Mouse (Mus musculus) cerebellum, postnatal 14 days (tissue): ENCODE data around the gene Lce1c.

Source experiments
- DNase-seq, 2 experiments: peaks; one replicate each; pipeline ENCODE4 v3.0.0; 2021; ENCODE audit warnings: mixed read lengths in 2 of 2

Lce1c gene

GRCm38 (mm10) chr3:92678947-92679346 lies at the start of gene Lce1c:
Lce1c (plus strand) TSS chr3:92679247.
- DNase-seq: no peak

- peak; percentile 0 to 2 for DNase-seq
Observed at GRCm38 (mm10) chr3:92637745-92638652, 41.0 kb upstream of the Lce1c start.

GRCm38 (mm10) chr3:92638653-92638991 lies 40.4 kb upstream of the Lce1c start:
- no peak for DNase-seq

DNA sequence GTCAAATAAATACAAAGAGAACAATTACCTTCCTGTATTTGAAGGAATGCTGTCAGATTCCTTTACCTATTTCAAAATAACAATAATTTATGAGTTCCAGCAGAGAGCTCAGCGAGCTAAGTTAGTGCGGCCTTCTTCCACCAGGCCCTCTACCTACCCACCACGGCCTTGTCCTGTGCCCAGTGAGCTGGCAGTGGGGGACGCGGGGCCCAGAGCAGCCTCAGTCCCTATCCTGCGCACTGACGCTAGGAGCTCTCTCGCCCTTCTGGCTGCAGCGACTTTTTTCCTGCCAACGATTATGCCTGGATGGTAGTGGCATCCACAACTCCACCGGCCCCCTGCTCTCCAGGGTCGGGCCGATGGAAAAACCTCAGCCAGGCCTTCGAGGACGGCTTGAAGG lies 39.2 kb upstream of the Lce1c start:
- no peak for DNase-seq

- no peak for DNase-seq
Observed at GRCm38 (mm10) chr3:92648207-92648606, 30.8 kb upstream of the Lce1c start, which contains the start of gene Lce1a1. Lce1a1 (minus strand) TSS chr3:92648307.

- DNase-seq: no peak
Observed at GRCm38 (mm10) chr3:92656826-92657225, 22.2 kb upstream of the Lce1c start, which contains the start of gene Lce1b. Lce1b (minus strand) TSS chr3:92656926.

- no peak for DNase-seq
Observed at GRCm38 (mm10) chr3:92670215-92670614, 8.8 kb upstream of the Lce1c start, which contains the start of gene Lce1a2. Lce1a2 (minus strand) TSS chr3:92670315.

- no peak for DNase-seq
Observed at GRCm38 (mm10) chr3:92687110-92687509, 8.1 kb downstream of the Lce1c start, which contains the start of gene Lce1d. Lce1d (minus strand) TSS chr3:92687210.

- peak; percentile 22 to 49 for DNase-seq
Observed at GRCm38 (mm10) chr3:92689154-92689553, 10.1 kb downstream of the Lce1c start.

- no peak for DNase-seq
Observed at GRCm38 (mm10) chr3:92691688-92692087, 12.6 kb downstream of the Lce1c start.

DNA sequence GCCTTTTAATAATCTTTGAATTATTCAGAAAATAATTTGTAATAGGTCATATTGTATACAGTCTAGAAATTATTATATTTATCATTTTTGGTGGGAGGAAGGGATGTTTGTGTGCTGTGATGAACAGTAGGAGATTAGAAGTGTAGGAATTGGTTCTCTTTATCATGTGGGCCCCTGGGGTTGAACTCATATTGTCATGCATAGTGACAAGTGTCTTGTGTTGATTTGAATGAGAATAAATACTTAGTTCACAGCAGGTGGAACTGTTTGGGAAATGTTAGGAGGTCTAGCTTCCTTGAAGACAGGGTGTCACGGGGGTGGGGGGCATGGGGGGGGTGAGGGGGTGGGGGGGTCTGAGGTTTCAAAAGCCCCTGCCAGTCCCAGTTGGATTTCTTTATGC lies 15.6 kb downstream of the Lce1c start:
- DNase-seq: no peak

- DNase-seq: no peak
Observed at GRCm38 (mm10) chr3:92708974-92709373, 29.9 kb downstream of the Lce1c start, which contains the start of gene Lce1e. Lce1e (minus strand) TSS chr3:92709074.

GRCm38 (mm10) chr3:92715122-92715521 lies 36.1 kb downstream of the Lce1c start:
- DNase-seq: no peak

- no peak for DNase-seq
Observed at GRCm38 (mm10) chr3:92720250-92720649, 41.2 kb downstream of the Lce1c start, which contains the start of gene Lce1f. Lce1f (minus strand) TSS chr3:92720350.

GRCm38 (mm10) chr3:92722631-92723030 lies 43.6 kb downstream of the Lce1c start:
- no peak for DNase-seq
